Mouse (Mus musculus): ENCODE data around the gene Rad17. TPM values are rescaled to one million over a fixed set of nuclear protein-coding genes. Genes with fewer than 3 reads are reported as not detected.

Rad17 gene
- polyA plus RNA-seq (2015; fragmentation: Nextera tagmentation; extraction: Ambion mirVana): 12.9 and 14.4 TPM in 2 replicates

GRCm38 (mm10) chr13:100650550-100651438 is at the start of gene Rad17, which contains the start of gene Ak6:
Rad17 (minus strand) TSS chr13:100651051.
Ak6 (plus strand) TSS chr13:100650979.
- WGBS: under 1% methylated on average over 55 of the region's 73 CpGs
- TF ChIP-seq EP300 (IDR thresholded peaks at IDR 0.05) (0 out of 2 replicates have a peak, but pooled peaks have one; percentile 40), CTCF (IDR thresholded peaks at IDR 0.05) (peak; percentile 52)
- Histone ChIP-seq H3K4me1 (ENCODE audit: insufficient read depth, low read depth, low read length) (peaks cover 6% of the 10 kb centered on the region; the same call in 1 of the 2 replicates), H3K27me3 (replicated peaks; ENCODE audit: insufficient read depth, low read length) (no peaks in the 10 kb centered on the region), H3K9ac (replicated peaks; ENCODE audit: low read depth) (peak within 1 kb of the TSS; percentile 86), H3K4me2 (replicated peaks; ENCODE audit: low read depth, low read length) (peak within 1 kb of the TSS; percentile 74), H3K4me3 (ENCODE audit: low read depth, low read length) (peak within 1 kb of the TSS; percentile 95), H3K27ac (ENCODE audit: low read length) (peak within 1 kb of the TSS; percentile 93), H3K9me3 (ENCODE audit: low read length) (no peaks in the 10 kb centered on the region), H3K36me3 (ENCODE audit: insufficient read depth, low read length) (no peaks in the 10 kb centered on the region; the same call in 1 of the 2 replicates)
- peak; percentile 98 for ATAC-seq
- DNase-seq (ENCODE audit: low spot score): peak; percentile 96

GRCm38 (mm10) chr13:100698866-100699265 is 48.0 kb upstream of the Rad17 start:
- ATAC-seq: no peak
- no peak overlapping the region for H3K4me3 ChIP-seq (ENCODE audit: low read depth, low read length)
- no peak for DNase-seq (ENCODE audit: low spot score)
- no peak overlapping the region for H3K4me2 ChIP-seq (replicated peaks; ENCODE audit: low read depth, low read length)
- peaks cover 24% of the 10 kb centered on the region; the same call in 1 of the 2 replicates for H3K36me3 ChIP-seq (ENCODE audit: insufficient read depth, low read length)
- no peaks in the 10 kb centered on the region for H3K9me3 ChIP-seq (ENCODE audit: low read length)
- TF ChIP-seq EP300 (IDR thresholded peaks at IDR 0.05): no peak
- no peaks in the 10 kb centered on the region for H3K4me1 ChIP-seq (ENCODE audit: insufficient read depth, low read depth, low read length)
- H3K27ac ChIP-seq (ENCODE audit: low read length): no peak overlapping the region
- no peak overlapping the region for H3K9ac ChIP-seq (replicated peaks; ENCODE audit: low read depth)
- H3K27me3 ChIP-seq (replicated peaks; ENCODE audit: insufficient read depth, low read length): no peaks in the 10 kb centered on the region
- WGBS: 89% methylated on average over 10 of the region's 10 CpGs

- peaks cover 23% of the 10 kb centered on the region; the same call in 1 of the 2 replicates for H3K36me3 ChIP-seq (ENCODE audit: insufficient read depth, low read length)
- 90% methylated on average over 3 of the region's 3 CpGs for WGBS
- no peaks in the 10 kb centered on the region for H3K9me3 ChIP-seq (ENCODE audit: low read length)
Measured at GRCm38 (mm10) chr13:100697541-100697940, 46.7 kb upstream of the Rad17 start.

GRCm38 (mm10) chr13:100687513-100687912 is 36.7 kb upstream of the Rad17 start:
- H3K4me1 ChIP-seq (ENCODE audit: insufficient read depth, low read depth, low read length): no peaks in the 10 kb centered on the region
- no peaks in the 10 kb centered on the region for H3K27me3 ChIP-seq (replicated peaks; ENCODE audit: insufficient read depth, low read length)
- no peaks in the 10 kb centered on the region for H3K9me3 ChIP-seq (ENCODE audit: low read length)
- H3K9ac ChIP-seq (replicated peaks; ENCODE audit: low read depth): no peak overlapping the region
- no peaks in the 10 kb centered on the region for H3K36me3 ChIP-seq (ENCODE audit: insufficient read depth, low read length)
- H3K4me3 ChIP-seq (ENCODE audit: low read depth, low read length): no peak overlapping the region
- no peak overlapping the region for H3K27ac ChIP-seq (ENCODE audit: low read length)
- 69% methylated on average over 7 of the region's 7 CpGs for WGBS
- DNase-seq (ENCODE audit: low spot score) (no peak), ATAC-seq (no peak)
- TF ChIP-seq CTCF (IDR thresholded peaks at IDR 0.05) (no peak), EP300 (IDR thresholded peaks at IDR 0.05) (no peak)
- no peak overlapping the region for H3K4me2 ChIP-seq (replicated peaks; ENCODE audit: low read depth, low read length)

More at GRCm38 (mm10) chr13:100697541-100697940, 46.7 kb upstream of the Rad17 start:
- Histone ChIP-seq H3K4me1 (ENCODE audit: insufficient read depth, low read depth, low read length) (no peaks in the 10 kb centered on the region), H3K4me3 (ENCODE audit: low read depth, low read length) (no peak overlapping the region), H3K9ac (replicated peaks; ENCODE audit: low read depth) (no peak overlapping the region), H3K27me3 (replicated peaks; ENCODE audit: insufficient read depth, low read length) (no peaks in the 10 kb centered on the region), H3K27ac (ENCODE audit: low read length) (no peak overlapping the region), H3K4me2 (replicated peaks; ENCODE audit: low read depth, low read length) (no peak overlapping the region)
- DNase-seq (ENCODE audit: low spot score) (no peak), ATAC-seq (no peak)
- TF ChIP-seq CTCF (IDR thresholded peaks at IDR 0.05) (no peak), EP300 (IDR thresholded peaks at IDR 0.05) (no peak)

- ATAC-seq (no peak; the same call in 1 of the 2 replicates), DNase-seq (ENCODE audit: low spot score) (no peak)
- no peak overlapping the region for H3K4me3 ChIP-seq (ENCODE audit: low read depth, low read length)
- no peak for TF ChIP-seq EP300 (IDR thresholded peaks at IDR 0.05)
- peak; percentile 51 for TF ChIP-seq CTCF (IDR thresholded peaks at IDR 0.05)
- H3K27ac ChIP-seq (ENCODE audit: low read length): no peak overlapping the region
- H3K4me1 ChIP-seq (ENCODE audit: insufficient read depth, low read depth, low read length): no peaks in the 10 kb centered on the region
- no peaks in the 10 kb centered on the region for H3K9me3 ChIP-seq (ENCODE audit: low read length)
- H3K27me3 ChIP-seq (replicated peaks; ENCODE audit: insufficient read depth, low read length): no peaks in the 10 kb centered on the region
- no peak overlapping the region for H3K9ac ChIP-seq (replicated peaks; ENCODE audit: low read depth)
- WGBS: 78% methylated on average over 2 of the region's 2 CpGs
- no peaks in the 10 kb centered on the region for H3K36me3 ChIP-seq (ENCODE audit: insufficient read depth, low read length)
- no peak overlapping the region for H3K4me2 ChIP-seq (replicated peaks; ENCODE audit: low read depth, low read length)
Measured at GRCm38 (mm10) chr13:100684355-100684754, 33.5 kb upstream of the Rad17 start.

- no peak overlapping the region for H3K4me3 ChIP-seq (ENCODE audit: low read depth, low read length)
- no peak overlapping the region for H3K9ac ChIP-seq (replicated peaks; ENCODE audit: low read depth)
- H3K9me3 ChIP-seq (ENCODE audit: low read length): no peaks in the 10 kb centered on the region
- H3K27me3 ChIP-seq (replicated peaks; ENCODE audit: insufficient read depth, low read length): no peaks in the 10 kb centered on the region
- DNase-seq (ENCODE audit: low spot score) (peak; percentile 23), ATAC-seq (peak; percentile 35)
- H3K27ac ChIP-seq (ENCODE audit: low read length): no peak overlapping the region
- H3K4me1 ChIP-seq (ENCODE audit: insufficient read depth, low read depth, low read length): no peaks in the 10 kb centered on the region
- TF ChIP-seq CTCF (IDR thresholded peaks at IDR 0.05) (no peak), EP300 (IDR thresholded peaks at IDR 0.05) (no peak)
- H3K36me3 ChIP-seq (ENCODE audit: insufficient read depth, low read length): no peaks in the 10 kb centered on the region
- WGBS: 55% methylated on average over 2 of the region's 2 CpGs
- no peak overlapping the region for H3K4me2 ChIP-seq (replicated peaks; ENCODE audit: low read depth, low read length)
Measured at GRCm38 (mm10) chr13:100682837-100683236, 32.0 kb upstream of the Rad17 start.

Measured in lung, postnatal 0 days (tissue).